Mouse (Mus musculus) kidney, adult 18-20 months (tissue): ENCODE data around the gene Wdtc1.

Source experiments
- DNase-seq: peaks from one replicate; pipeline ENCODE4 v3.0.0; 2021

Wdtc1 gene

GRCm38 (mm10) chr4:133353367-133354365 lies at the start of gene Wdtc1:
Gene Wdtc1 (minus strand): TSS chr4:133353481.
- DNase-seq = no peak

GRCm38 (mm10) chr4:133402011-133402410 lies 48.7 kb upstream of the Wdtc1 start:
- DNase-seq = no peak

GRCm38 (mm10) chr4:133400098-133400497 lies 46.8 kb upstream of the Wdtc1 start:
- DNase-seq = no peak

- DNase-seq = no peak
Measured at GRCm38 (mm10) chr4:133399509-133399908, 46.2 kb upstream of the Wdtc1 start.

GRCm38 (mm10) chr4:133398619-133399018 lies 45.3 kb upstream of the Wdtc1 start:
- DNase-seq = no peak

- DNase-seq = no peak
Measured at GRCm38 (mm10) chr4:133397961-133398360, 44.7 kb upstream of the Wdtc1 start.

- no peak for DNase-seq
Measured at GRCm38 (mm10) chr4:133397299-133397698, 44.0 kb upstream of the Wdtc1 start.

GRCm38 (mm10) chr4:133396079-133396478 lies 42.8 kb upstream of the Wdtc1 start:
- DNase-seq = no peak

- no peak for DNase-seq
Measured at GRCm38 (mm10) chr4:133394981-133395573, 41.8 kb upstream of the Wdtc1 start.

GRCm38 (mm10) chr4:133391185-133392040 lies 38.1 kb upstream of the Wdtc1 start:
- no peak for DNase-seq

- DNase-seq = no peak
Measured at GRCm38 (mm10) chr4:133390585-133390984, 37.3 kb upstream of the Wdtc1 start.

- DNase-seq = no peak
Measured at GRCm38 (mm10) chr4:133390042-133390441, 36.8 kb upstream of the Wdtc1 start.

GRCm38 (mm10) chr4:133388781-133389552 lies 35.7 kb upstream of the Wdtc1 start:
- peak; percentile 43 for DNase-seq

- no peak for DNase-seq
Measured at GRCm38 (mm10) chr4:133387053-133387452, 33.8 kb upstream of the Wdtc1 start.

GRCm38 (mm10) chr4:133386061-133386797 lies 32.9 kb upstream of the Wdtc1 start:
- no peak for DNase-seq

- DNase-seq = no peak
Measured at GRCm38 (mm10) chr4:133381141-133381540, 27.9 kb upstream of the Wdtc1 start.

GRCm38 (mm10) chr4:133380532-133380931 lies 27.3 kb upstream of the Wdtc1 start:
- no peak for DNase-seq

- DNase-seq = no peak
Measured at GRCm38 (mm10) chr4:133379861-133380260, 26.6 kb upstream of the Wdtc1 start.

- DNase-seq = no peak
Measured at GRCm38 (mm10) chr4:133379046-133379347, 25.7 kb upstream of the Wdtc1 start.

- DNase-seq = no peak
Measured at GRCm38 (mm10) chr4:133378236-133379045, 25.2 kb upstream of the Wdtc1 start.
